Mouse (Mus musculus) urinary bladder, adult 18-20 months (tissue): ENCODE results near the gene Fam124b.

ENCODE experiments used
- DNase-seq, 2 experiments: peaks; one replicate each; pipeline ENCODE4 v3.0.0; 2022; ENCODE audit warnings: low spot score in 2 of 2, mixed read lengths in 2 of 2

Fam124b gene

DNA sequence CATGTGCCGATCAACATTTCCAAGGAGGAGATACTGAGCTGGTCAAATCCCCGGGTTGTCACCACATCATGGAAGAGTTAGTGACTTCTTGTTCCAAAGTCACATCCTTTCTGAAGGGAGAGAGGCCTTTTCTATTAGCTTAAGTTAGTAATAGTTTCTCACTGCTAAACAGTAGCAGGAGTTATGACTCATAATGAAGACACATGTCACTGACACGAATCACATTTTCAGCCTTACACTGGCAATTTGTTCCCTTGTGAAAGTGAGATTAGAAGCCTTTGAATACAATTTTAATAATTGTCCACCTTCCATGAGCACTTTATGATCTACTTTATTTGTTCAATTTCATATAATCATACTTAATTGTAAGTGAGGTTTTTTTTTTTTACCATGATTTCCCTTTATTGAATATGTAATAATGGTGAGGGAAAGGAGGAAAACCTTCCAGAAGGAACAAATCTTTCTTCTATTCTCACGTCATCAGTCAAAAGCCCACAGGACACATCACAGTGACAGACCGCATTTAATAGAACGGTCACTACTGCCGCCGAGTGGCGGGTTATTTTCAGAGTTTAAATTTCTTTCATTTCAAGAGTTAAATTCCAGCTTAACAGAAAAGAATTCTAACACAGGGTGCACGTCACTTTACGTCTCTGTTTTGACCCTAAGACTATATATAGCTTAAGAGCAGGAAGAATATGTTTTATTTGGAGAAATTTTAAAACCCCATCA is 40.5 kb downstream of the Fam124b start:
- no peak for DNase-seq

DNA sequence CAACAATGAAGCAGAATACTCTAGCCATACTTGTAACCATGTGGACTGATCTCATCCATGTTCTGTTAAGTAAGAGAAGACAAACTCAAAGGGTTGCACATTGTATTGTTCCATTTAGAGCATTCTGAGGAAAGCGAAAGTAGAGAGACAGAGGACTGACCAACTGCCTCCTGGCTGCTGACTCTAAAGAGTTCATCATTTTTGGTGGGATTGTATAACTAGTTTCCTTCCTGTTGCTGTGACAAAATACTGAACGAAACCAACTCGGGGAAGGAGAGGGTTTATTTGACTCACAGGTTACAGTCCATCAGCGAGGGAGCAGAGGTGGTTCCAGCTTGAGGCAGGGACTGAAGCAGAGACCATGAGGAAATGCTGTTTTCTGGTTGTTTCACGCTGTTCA is 50.6 kb downstream of the Fam124b start:
- no peak for DNase-seq

DNA sequence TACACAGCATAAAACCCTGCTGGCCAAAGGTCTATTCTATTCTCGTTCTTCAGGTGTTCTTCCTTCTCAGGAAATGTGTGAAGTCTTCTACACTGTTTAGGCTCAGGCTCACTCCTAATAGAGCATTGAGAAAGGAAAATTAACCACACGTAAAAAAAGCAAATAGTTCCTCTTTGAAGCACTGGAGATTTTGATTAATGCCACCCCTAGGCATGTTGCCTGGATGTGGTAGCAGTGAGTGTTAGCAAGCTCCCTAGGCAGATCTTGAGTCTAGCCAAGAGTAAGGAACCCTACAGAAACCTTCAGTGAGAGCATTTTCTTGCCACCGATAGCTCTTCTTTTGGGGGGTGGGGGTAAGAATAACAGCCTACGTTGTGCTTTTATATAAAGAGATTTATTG is 51.7 kb downstream of the Fam124b start:
- DNase-seq = no peak

DNA sequence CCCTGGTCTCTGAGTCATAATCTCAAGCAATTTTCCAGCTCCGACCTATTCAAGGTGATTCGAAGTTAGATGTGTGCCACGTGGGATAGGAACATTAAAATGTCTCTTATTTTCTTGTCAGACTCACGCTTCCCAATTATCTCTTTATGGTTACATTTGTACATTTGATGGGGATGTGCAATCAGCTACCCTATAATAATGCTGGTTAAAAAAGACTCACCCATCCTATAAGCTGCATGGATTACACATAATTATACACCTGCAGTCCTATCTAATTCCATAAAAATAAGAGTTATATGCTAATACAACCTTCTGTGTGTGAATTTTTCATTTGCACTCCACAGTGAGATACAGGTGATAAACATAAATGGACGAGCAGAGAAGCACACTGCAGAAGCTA is 52.9 kb downstream of the Fam124b start:
- no peak for DNase-seq

DNA sequence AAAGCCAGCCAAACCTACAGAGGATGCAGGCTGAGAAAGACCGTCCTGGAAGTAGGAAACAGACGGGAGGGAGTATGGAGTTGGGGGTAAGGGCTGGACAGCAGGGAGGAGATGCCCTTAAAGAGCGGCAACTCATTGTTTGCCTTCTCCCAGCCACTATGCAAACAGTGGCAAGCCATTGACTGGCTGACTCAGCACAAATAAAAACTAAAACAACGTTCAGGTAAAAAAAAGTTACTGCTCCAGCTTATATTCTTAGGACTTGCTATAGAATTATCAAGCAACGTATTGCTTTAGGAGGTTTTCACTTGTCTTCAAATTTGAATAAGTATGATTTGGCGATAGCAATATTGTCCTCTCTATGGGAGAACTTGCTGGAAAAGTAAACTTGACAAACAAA is 55.3 kb downstream of the Fam124b start:
- DNase-seq = no peak

DNA sequence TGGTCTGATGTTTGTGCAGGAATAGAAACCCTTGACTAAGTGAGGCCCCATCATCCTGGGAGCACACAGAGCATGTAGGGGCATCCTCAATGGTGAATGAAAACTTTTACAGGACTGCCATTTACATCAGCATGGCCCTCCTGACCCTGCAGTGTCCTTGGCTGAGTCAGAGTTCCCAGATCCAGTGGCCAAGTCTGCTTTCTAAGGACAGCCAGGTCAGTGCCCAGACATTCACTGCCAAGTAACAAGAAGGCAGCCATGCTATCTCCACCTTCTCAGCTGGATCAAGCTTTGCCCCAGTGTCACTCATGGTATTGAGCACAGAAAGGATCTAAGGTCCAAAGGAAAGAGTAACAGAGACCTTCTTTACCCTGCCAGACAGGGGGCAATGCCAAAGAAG is 58.7 kb downstream of the Fam124b start:
- no peak for DNase-seq

DNA sequence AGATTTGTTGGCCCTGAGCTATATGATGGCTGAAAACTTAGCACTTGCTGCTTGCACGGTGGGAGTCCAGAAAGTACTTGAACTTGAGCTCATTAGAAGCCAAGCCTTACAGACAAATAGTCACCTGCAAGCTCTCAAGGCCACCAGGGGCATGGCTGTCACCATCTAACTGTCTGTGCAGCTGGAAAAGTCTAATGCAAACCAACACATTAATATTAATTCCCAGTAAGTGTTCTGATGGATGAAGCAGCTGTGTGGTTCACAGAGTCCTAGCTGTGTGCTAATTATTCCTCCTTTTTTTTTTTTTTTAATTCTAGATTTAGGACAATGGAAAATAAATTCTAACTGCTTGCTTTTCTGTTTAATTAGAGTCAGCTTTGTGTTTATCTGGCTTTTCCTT is 63.4 kb downstream of the Fam124b start:
- DNase-seq = no peak

DNA sequence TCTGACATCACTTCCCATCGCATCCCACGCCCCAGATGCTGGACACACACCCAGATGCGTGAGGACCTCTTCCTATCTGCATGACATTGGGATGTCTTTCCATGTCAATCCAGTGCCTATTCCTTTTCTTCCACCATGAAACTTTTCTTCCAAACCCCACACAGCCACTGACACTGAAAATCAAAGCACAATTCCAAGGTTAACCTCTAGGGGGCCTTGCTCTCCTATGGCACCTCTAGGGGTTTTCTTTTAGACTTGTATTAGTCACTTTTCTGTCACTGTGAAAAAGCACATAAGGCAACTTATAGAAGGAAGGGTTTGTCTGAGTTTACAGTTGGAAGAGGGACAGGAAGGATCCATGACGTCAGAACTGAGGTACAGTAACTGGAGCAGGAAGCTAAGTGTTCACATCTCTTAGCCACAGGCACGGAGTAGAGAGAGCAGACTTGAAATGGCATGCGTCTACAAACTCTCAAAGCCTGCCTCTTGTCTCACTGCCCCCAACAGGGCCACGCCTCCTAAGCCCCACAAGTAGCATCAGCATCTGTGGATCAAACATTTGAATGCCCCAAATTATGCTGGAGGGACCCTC is 65.1 kb downstream of the Fam124b start:
- DNase-seq = no peak

DNA sequence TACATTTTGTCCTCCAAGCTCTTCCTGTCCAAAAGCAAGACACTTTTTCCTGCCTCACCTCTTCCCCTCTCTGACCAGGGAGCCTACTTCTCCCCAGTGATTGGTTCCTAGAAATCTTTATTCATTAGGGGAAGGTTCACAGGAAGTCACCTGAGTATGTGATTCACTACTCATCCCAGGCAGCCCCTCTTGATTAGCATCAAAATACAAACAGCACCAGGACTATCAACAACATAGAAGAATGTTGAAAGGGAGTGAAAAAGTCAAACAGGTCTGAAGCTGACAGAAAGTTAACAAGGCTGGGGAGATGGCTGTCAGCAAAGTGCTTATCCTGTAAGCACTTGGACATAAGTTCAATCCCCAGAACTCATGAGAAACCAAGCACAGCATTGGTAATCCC is 67.6 kb downstream of the Fam124b start:
- no peak for DNase-seq
